Mouse (Mus musculus) ovary, postnatal 14 days (tissue): ENCODE results near the gene Loxl1.

ENCODE experiments used
- DNase-seq: peaks from one replicate; pipeline ENCODE4 v3.0.0; 2022; ENCODE audit warnings: low spot score

Gene Loxl1

DNA sequence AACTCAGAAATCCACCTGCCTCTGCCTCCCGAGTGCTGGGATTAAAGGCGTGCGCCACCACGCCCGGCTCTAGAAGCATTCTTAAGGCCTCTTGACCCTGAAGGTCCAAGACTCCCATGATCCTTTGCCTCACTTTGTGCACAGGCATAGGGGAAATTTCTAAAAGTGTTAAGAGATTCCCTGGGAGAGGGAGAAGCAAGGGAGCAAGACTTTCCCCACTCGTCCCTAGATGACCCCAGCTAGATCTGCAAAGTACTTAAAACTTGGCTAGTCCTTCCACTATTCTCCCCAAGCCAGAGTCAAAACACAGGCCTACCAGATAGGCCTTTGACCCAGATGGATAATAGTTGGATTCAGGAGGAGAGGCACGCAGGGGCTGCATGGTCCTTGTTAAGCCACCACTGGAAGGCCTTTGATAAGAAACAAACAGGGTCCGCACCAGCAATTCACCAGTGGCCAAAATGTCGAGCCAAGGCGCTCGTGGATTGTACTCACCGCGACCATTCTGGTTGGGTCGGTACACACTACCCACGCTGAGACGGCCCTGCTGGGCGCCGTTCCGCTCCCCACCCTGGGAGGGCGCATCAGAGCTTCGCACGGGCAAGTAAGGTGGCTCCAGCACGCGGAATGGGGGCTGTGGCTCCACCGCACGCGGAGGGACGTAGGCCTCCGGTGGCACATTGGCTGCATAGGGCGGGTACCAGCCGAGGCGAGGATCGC, 1.6 kb downstream of the Loxl1 start:
- DNase-seq = no peak

DNA sequence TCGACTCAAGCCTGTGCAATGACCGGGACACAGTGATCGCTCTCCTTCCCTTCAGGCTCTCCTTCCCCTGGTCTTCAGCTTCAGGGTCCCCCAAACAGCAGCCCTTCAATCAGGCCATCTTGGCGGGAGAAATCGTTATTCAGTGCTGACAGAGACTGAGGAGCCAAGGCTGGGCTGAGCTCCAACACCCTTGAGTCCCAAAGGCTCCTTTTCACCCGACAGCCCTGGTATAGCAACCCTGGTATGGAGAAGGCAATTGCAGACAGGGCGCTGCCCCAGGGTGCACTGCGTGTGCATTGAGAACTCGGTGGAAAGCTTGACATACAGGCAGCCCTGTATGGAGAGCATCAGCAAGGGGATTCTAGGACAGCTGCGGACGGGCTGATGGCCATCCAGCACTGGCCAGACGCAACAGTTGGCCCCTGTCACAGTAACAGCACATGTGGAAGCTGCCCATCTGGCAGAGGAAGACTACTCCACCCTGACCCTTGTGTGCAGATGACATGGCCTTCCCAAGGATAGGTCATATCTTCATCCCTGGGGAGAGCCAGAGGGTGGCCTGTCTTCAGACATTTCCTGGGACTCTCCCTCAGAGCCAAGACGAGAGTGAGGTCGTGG, 2.8 kb downstream of the Loxl1 start:
- DNase-seq = no peak

- DNase-seq = peak; percentile 55
Observed at GRCm38 (mm10) chr9:58308395-58308794, 4.6 kb downstream of the Loxl1 start.

DNA sequence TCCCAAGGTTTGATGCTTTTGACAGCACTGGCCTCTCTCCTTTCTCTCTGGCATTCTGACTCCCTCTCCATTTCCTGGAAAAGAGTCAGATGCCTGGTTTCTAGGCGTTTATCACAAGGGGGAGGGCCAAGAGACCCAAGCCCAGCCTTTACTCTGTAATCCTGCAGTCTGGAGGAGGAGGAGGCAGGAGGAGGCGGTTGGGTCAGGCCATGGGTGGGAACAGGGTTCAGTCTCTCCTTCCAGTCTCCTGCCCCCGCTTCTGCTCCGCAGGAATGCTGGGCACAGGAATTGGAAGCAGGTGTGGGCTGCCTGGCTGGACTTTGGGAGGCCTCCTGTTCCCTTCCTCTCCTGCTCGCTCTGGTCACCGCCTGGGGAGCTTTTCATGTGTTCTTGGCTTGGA, 7.3 kb downstream of the Loxl1 start:
- no peak for DNase-seq

GRCm38 (mm10) chr9:58303599-58304271, 9.3 kb downstream of the Loxl1 start:
- DNase-seq = no peak

DNA sequence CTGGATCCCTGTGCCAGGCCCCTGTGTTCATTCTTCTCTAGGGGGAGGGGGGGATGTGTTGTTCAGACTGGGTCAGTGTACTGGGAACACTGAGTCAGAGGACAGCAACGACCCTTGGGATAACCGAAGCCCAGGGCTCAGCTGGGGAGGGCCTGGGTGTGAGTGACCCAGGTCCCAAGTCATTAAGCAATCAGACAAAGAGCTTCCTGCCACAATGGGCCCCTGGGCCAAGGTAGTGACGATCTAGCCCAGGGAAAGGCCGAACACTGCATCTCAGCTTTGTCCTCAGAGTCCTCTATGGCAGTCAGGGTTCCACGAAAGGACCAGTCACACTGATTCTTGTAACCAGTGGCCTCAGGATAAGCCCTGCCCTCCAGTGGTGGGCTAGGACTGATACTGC, 9.9 kb downstream of the Loxl1 start:
- DNase-seq = no peak

GRCm38 (mm10) chr9:58299356-58299799, 13.6 kb downstream of the Loxl1 start:
- DNase-seq = no peak

DNA sequence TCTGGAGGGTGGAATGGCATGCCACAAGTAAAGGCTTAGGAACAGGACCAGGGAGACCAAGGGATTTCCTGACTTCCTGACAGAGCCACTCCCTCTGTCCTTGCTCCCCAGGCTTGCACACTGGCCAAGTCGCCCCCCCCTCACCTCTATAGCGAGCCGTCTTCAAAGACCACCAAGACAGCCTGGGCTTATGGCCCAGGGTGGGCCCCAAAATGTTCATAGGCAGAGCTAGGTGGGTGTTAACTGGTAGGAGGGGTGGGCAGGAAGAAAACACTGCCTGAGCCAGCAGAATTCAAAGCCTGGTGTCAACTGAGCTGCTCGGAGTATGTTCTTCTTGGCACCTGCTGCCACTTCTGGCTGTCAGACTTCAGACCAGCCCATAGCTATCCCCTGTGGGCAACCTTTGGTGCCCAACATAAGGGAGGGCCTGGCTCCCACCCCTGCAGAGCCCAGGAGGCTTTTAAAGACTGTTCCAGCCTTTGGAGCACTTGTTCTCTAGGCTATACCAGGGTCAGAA, 15.0 kb downstream of the Loxl1 start:
- no peak for DNase-seq

DNA sequence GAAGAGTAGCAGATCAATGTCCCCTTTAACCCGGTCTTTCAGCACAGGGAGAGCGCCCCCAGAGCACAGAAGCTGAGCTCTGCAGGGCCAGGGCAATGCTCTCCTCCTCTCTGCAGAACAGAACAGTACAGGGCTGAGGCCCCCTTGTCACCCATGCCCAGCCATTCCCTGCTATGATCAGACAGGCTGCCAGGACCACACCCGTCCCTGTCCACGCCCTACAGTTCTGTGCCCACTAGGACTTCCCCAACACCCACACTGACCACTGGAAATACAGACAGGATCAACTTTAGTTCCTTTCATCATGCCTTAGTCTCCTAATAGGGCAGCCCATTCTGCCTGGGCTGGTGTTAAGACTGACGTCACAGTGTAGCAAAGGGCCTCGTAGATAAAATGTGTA, 15.9 kb downstream of the Loxl1 start:
- no peak for DNase-seq

- DNase-seq = no peak
Observed at GRCm38 (mm10) chr9:58295766-58296361, 17.1 kb downstream of the Loxl1 start.

DNA sequence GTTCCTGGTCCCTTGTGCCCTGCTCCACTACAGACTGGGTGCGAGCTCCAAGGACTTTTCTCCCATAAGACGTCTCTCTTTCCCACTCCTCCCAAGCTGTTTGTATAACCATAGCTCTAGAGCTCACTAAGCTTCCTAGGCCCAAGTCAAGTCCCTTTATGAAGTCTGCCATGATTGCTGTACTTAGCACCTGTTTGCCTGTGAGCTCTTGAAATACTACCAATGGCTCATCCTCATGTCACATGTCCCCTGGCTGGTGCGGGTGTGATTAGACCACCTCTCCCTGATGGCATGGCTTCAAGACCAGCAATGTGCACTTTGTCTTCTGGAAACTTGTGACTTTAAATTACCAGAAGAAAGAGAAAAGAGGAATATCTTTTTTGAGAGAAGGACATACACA, 17.6 kb downstream of the Loxl1 start:
- DNase-seq = no peak

- no peak for DNase-seq
Observed at GRCm38 (mm10) chr9:58294527-58294926, 18.5 kb downstream of the Loxl1 start.

DNA sequence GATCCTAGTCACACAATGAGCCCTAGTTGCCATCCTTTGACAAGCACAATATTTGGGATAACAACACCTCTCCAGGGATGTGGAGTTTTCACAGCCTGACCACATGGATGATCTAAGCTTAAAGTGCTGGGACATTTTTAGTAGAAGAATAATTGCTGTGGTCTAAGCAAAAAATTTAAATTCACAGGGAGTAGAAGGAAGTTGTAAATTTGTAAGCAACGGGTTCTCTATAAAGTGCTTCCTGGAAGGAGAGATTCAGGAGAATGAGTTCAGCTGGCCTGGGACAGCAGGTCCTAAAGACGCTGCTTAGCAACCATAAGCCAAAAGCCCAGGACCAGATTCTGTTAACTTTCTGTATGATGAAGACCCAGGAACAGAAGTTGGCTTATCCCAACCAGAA, 23.1 kb downstream of the Loxl1 start:
- DNase-seq = no peak

DNA sequence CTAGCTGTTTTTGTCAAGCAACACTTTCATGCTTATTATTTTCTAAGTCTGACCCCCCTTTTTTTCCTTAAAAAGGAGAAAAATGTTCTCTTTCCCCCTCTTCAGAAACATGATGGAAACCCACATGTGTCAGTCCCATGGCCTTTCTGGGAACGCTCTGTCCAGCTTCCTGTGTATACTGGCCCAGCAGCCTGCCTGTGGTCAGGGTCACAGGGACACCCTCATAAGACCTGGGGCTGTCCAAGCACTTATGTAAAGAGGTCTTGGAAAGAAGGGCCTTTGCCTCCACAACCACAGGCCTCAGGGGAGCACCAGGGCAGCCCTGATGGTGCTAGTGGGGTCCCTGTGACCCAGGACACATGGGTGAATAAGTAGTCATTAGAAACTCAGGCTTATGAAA, 23.9 kb downstream of the Loxl1 start:
- DNase-seq = no peak

DNA sequence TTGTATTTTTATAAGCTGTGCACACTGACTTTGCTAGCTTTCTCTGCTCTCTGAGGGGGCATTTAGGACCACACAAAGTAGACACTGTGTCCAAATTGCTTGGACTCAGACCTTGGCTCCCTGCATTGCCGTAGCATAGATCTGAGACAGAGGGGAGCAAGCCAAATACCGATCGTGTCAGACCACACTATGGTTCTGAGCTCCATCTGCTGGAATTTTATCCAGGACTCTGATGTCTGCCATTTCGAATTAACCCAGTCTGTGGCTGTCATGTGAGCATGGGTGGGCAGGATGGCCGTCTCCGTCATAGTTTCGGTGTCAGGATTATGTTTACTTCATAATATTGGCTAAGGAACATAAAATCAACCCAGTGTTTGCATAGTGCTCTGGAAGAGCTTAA, 29.6 kb downstream of the Loxl1 start:
- DNase-seq = no peak

GRCm38 (mm10) chr9:58281597-58281996, 31.4 kb downstream of the Loxl1 start:
- no peak for DNase-seq

DNA sequence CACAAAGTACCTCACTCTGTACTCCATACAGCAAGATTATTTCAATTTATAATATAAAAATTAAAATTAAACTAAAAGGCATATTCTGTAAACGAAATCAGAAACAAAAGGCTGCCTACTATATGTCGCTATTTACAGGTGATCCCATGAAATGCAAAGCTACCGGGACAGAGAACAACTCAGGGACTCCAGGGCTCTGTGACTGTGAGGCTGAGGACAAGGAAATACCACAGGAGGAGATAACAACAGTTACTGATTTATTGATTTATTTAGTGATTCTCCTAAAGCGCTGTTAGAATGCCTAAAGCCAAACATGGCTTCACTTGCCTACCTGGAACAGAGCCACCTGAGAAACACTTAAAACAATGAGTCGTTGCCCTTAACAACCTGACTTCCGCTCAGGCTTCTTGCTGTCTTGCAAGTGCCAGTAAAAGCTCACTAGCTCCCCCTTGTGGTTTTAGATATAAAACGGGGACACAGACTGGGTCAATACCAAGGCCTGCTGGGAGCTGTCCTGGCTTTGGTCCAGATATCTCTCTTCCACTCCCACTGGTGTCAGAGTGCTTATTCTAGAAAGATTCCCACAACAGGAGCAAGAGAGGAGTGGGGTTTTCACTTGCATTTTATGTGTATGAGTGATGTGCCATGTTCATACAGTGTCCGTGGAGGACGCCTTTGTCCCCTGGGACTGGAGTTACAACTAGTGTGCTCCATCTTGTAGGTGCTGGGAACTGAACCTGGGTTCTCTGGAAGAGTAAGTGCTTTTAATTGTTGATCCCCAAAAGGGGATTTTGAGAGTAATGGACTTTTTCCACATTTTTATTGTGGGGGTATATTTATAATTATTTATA, 32.5 kb downstream of the Loxl1 start:
- peak; percentile 56 for DNase-seq

GRCm38 (mm10) chr9:58279780-58280179, 33.2 kb downstream of the Loxl1 start:
- DNase-seq = no peak

DNA sequence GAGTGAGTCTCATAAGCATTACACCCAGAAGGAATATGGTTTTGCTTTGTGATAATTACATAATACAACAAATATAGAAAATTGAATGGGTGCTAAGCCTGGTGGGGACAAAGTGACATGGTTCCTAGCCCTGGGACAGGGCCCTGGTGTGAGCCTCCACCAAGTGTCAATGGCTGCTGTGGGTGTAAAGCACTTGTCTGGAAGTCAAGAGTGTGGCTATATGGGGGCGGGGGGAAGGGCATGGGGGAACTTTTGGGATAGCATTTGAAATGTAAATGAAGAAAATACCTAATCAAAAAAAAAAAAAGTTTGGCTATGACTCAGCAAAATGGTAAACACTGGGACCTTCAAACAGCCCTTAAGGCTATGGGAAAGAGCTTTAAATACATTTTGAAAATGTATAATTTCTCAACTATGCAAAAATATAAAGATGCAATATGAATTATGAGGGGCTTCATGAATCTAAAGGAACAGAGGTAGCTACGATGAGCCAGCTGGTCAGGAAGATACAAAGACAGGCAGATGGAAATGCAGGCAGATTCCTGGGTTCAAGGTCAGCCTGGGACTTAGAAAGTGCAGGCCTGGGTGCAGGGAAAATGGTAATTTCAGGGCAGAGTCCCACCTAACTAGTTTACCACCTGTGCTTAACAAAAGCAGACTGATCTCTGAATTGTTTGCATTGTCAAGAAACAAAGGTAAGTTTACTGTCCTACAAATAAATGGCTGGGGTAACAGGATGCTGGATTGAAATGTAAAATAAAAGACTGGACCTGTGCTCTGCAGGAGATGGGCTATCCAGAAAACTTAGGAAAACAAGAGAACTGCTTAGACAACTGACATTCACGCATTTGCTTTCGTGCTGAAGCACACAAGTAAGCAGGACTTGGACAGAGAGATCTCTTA, 33.9 kb downstream of the Loxl1 start:
- DNase-seq = no peak

GRCm38 (mm10) chr9:58278313-58278712, 34.7 kb downstream of the Loxl1 start:
- no peak for DNase-seq

DNA sequence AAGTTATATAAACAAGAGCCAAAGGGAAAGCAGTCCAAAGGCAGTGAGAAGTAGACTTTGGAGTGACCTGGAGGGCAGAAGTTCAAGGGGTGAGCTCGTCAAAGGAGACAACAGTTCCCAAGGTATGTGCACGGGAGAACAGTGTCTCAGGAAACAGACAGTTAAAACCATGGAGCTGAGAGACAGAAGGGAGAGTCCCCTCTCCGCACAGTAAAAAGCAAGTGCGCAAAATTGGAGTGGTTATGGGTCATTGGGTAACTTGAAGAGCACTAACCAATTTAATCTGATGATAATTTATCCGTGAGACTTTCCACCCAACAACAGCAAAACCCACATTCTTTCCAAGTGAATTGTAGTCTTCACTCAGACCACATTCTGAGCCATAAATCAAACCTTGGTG, 36.6 kb downstream of the Loxl1 start:
- no peak for DNase-seq
